Mouse (Mus musculus) E14TG2a.4 (cell line): Measurements from ENCODE around the gene Ddb2.

Source experiments
- CTCF ChIP-seq: conservative IDR thresholded peaks from 2 replicates; pipeline ENCODE4 v1.5.1; 2014; ENCODE audit warnings: low read length
- NANOG ChIP-seq: IDR thresholded peaks from 2 replicates; pipeline ENCODE4 v1.6.1; 2014; ENCODE audit warnings: borderline replicate concordance, low read length, mixed read lengths

DNA sequence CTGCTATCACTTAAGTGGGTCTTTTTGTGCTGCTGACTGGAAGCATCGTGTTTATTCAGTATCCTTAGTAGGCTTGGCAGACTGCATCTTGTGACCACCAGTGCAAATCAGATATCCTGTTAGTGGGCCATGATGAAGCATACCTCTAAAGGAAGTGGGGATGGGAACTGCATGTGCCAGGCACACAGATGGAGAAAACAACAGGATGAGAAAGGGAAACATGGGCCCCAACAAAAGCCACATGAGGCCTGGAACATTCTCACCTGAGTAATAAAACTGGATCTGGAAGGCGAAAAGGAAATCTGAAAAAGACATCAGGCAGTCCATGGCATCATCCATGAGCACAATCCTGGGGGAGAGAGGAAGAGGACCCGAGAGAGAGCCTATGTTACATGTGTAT is 47.2 kb upstream of the Ddb2 start:
- TF ChIP-seq CTCF: no peak
- no peak for TF ChIP-seq NANOG
